ENCODE assay signal across 10 mouse cellular contexts in the genomic region with DNA sequence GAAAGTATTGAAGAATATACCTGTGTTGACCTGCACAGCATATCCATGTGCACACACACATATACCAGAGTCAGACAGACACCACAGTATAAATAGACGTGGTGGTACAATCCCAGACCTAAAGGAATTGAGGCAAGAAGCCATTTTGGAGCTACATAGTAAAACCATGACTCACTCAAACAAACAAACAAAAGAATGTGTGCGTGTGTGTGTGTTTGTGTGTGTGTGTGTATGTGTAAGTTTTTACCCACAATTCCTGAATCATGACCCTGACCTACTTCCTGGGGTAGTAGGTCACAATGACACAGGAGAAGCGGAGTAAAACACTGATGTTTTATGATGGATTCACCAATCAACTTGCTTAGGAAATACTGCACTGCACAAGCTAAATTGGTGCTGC. TPM values are rescaled to one million over a fixed set of nuclear protein-coding genes. Genes with fewer than 3 reads are reported as not detected.
DNase-seq lines count a peak whose midpoint lies in the region; ATAC-seq and TF ChIP-seq lines count a peak whose summit lies in the region.
"Had no signal": no experiment of that assay in that cellular context is flagged by ENCODE, and none has a peak within 500 bp of the region (broad histone marks: within the 10 kb centered on the region; RNA-seq: fewer than 3 reads in every experiment).

No protein-coding gene starts in this region.

- ATAC-seq in forebrain, embryonic 16.5 days = no peak
- no peak for ATAC-seq in kidney, embryonic 16.5 days (ENCODE audit: low FRiP score, low TSS enrichment)
- no peak for ATAC-seq in limb, embryonic 14.5 days (ENCODE audit: low FRiP score, low read depth)

- H3K9ac ChIP-seq in forebrain, embryonic 16.5 days (replicated peaks; ENCODE audit: low read depth, low read length) = no peak overlapping the region
- no peak overlapping the region for H3K9ac ChIP-seq in kidney, embryonic 16.5 days (replicated peaks; ENCODE audit: low read length)
- no peak overlapping the region for H3K9ac ChIP-seq in limb, embryonic 14.5 days (ENCODE audit: low read depth, low read length, severe bottlenecking)

- no peaks in the 10 kb centered on the region for H3K9me3 ChIP-seq in forebrain, embryonic 10.5 days
- H3K9me3 ChIP-seq in forebrain, embryonic 16.5 days (ENCODE audit: control insufficient read depth, low read length) = no peaks in the 10 kb centered on the region
- no peaks in the 10 kb centered on the region for H3K9me3 ChIP-seq in kidney, embryonic 16.5 days (ENCODE audit: low read length)
- H3K9me3 ChIP-seq in limb, embryonic 14.5 days (ENCODE audit: control insufficient read depth, low read length) = 0 out of 2 replicates have a peak, but pooled peaks cover 3% of the 10 kb centered on the region

- peaks cover 49% of the 10 kb centered on the region for H3K4me1 ChIP-seq in forebrain, embryonic 10.5 days
- peaks cover 16% of the 10 kb centered on the region for H3K4me1 ChIP-seq in forebrain, embryonic 16.5 days (replicated peaks; ENCODE audit: control insufficient read depth, insufficient read depth, low read length)
- peaks cover 40% of the 10 kb centered on the region for H3K4me1 ChIP-seq in kidney, embryonic 16.5 days (ENCODE audit: insufficient read depth, low read length)
- peaks cover 24% of the 10 kb centered on the region for H3K4me1 ChIP-seq in limb, embryonic 14.5 days (ENCODE audit: control insufficient read depth, insufficient read depth, low read length)

- no peak for TF ChIP-seq POLR2A in limb, embryonic 14.5 days (IDR thresholded peaks at IDR 0.05; ENCODE audit: borderline replicate concordance, extremely low read depth, insufficient read depth, insufficient read length)

- no peak overlapping the region for H3K4me2 ChIP-seq in forebrain, embryonic 16.5 days (ENCODE audit: low read length)
- no peak overlapping the region for H3K4me2 ChIP-seq in kidney, embryonic 16.5 days (replicated peaks; ENCODE audit: low read depth, low read length)
- H3K4me2 ChIP-seq in limb, embryonic 14.5 days (replicated peaks; ENCODE audit: low read depth, low read length, severe bottlenecking) = no peak overlapping the region

- no peaks in the 10 kb centered on the region for H3K27me3 ChIP-seq in forebrain, embryonic 10.5 days (ENCODE audit: poor library complexity, severe bottlenecking)
- no peaks in the 10 kb centered on the region for H3K27me3 ChIP-seq in forebrain, embryonic 16.5 days (replicated peaks; ENCODE audit: control insufficient read depth, insufficient read depth, low read length)
- no peaks in the 10 kb centered on the region for H3K27me3 ChIP-seq in kidney, embryonic 16.5 days (ENCODE audit: insufficient read depth, low read length)
- H3K27me3 ChIP-seq in limb, embryonic 14.5 days (ENCODE audit: control insufficient read depth, insufficient read depth, low read length) = no peaks in the 10 kb centered on the region

- DNase-seq in forebrain, embryonic 10.5 days (ENCODE audit: extremely low spot score, low spot score) = no peak
- DNase-seq in kidney, adult 8-10 months = no peak
- DNase-seq in adipocyte (ENCODE audit: low spot score) = peak; percentile 51
- no peak for DNase-seq in limb, embryonic 14.5 days (ENCODE audit: low spot score)
- DNase-seq in adrenal gland, postnatal 10 days = no peak
- DNase-seq in testis, postnatal 10 days (ENCODE audit: low spot score) = no peak
- DNase-seq: gastrocnemius, postnatal 14 days; spleen, adult 18-20 months had no signal

- 0 out of 2 replicates have a peak overlapping the region, but pooled peaks have one; percentile 85 for H3K27ac ChIP-seq in forebrain, embryonic 10.5 days
- H3K27ac ChIP-seq in forebrain, embryonic 16.5 days (ENCODE audit: low read length) = no peak overlapping the region
- H3K27ac ChIP-seq in kidney, embryonic 16.5 days (ENCODE audit: low read length) = peak overlapping the region; percentile 98
- peak overlapping the region; percentile 90 for H3K27ac ChIP-seq in limb, embryonic 14.5 days (replicated peaks; ENCODE audit: low read depth, low read length)

- WGBS in forebrain, embryonic 10.5 days = 86% methylated on average over 3 of the region's 3 CpGs
- 59% methylated on average over 3 of the region's 3 CpGs for WGBS in forebrain, embryonic 16.5 days
- whole genome bisulfite sequencing in kidney, embryonic 16.5 days = 52% methylated on average over 3 of the region's 3 CpGs
- 62% methylated on average over 3 of the region's 3 CpGs for WGBS in limb, embryonic 14.5 days

- H3K36me3 ChIP-seq in forebrain, embryonic 10.5 days (replicated peaks) = no peaks in the 10 kb centered on the region
- no peaks in the 10 kb centered on the region for H3K36me3 ChIP-seq in forebrain, embryonic 16.5 days (ENCODE audit: control insufficient read depth, insufficient read depth)
- no peaks in the 10 kb centered on the region for H3K36me3 ChIP-seq in kidney, embryonic 16.5 days (ENCODE audit: insufficient read depth, low read length)
- H3K36me3 ChIP-seq in limb, embryonic 14.5 days (ENCODE audit: control insufficient read depth, insufficient read depth, low read length) = no peaks in the 10 kb centered on the region

- no peak overlapping the region for H3K4me3 ChIP-seq in forebrain, embryonic 10.5 days
- no peak overlapping the region for H3K4me3 ChIP-seq in forebrain, embryonic 16.5 days (replicated peaks; ENCODE audit: low read length)
- H3K4me3 ChIP-seq in kidney, embryonic 16.5 days (ENCODE audit: low read length) = no peak overlapping the region
- no peak overlapping the region for H3K4me3 ChIP-seq in limb, embryonic 14.5 days (replicated peaks; ENCODE audit: low read length)

RNA-seq across cellular contexts. Expression of a gene that starts 6.9 kb away (rescaled TPM):
- polyA plus RNA-seq in forebrain, embryonic 10.5 days (2016; fragmentation: Nextera tagmentation; extraction: Ambion mirVana) = 325 and 336 TPM in 2 replicates
- 185 and 203 TPM in 2 replicates for polyA plus RNA-seq in forebrain, embryonic 16.5 days (2015; fragmentation: Nextera tagmentation; extraction: Ambion mirVana)
- polyA plus RNA-seq in kidney, embryonic 16.5 days (2015; fragmentation: Nextera tagmentation; extraction: Ambion mirVana) = 204 and 224 TPM in 2 replicates
- 525 and 571 TPM in 2 replicates for polyA plus RNA-seq in limb, embryonic 14.5 days (2012; rRNA removed)
- polyA plus RNA-seq in limb, embryonic 14.5 days (2014; fragmentation: Nextera tagmentation; extraction: Ambion mirVana) = 208 and 225 TPM in 2 replicates
- 100 to 1,000 TPM; 459 to 528 TPM for total RNA-seq in adrenal gland, postnatal 10 days (2021)

RNA-seq across cellular contexts. Expression of a gene that starts 12.7 kb away (rescaled TPM):
- polyA plus RNA-seq in forebrain, embryonic 10.5 days (2016; fragmentation: Nextera tagmentation; extraction: Ambion mirVana) = 3.4 and 3.8 TPM in 2 replicates
- 1.2 and 1.3 TPM in 2 replicates for polyA plus RNA-seq in forebrain, embryonic 16.5 days (2015; fragmentation: Nextera tagmentation; extraction: Ambion mirVana)
- 7.0 and 7.7 TPM in 2 replicates for polyA plus RNA-seq in kidney, embryonic 16.5 days (2015; fragmentation: Nextera tagmentation; extraction: Ambion mirVana)
- polyA plus RNA-seq in limb, embryonic 14.5 days (2012; rRNA removed) = 2.3 and 2.5 TPM in 2 replicates
- polyA plus RNA-seq in limb, embryonic 14.5 days (2014; fragmentation: Nextera tagmentation; extraction: Ambion mirVana) = 2.6 and 2.8 TPM in 2 replicates
- 1 to 10 TPM; 3.7 to 4.9 TPM for total RNA-seq in adrenal gland, postnatal 10 days (2021)

RNA-seq across cellular contexts. Expression of a gene that starts 23.6 kb away (rescaled TPM):
- 68.5 and 72.0 TPM in 2 replicates for polyA plus RNA-seq in forebrain, embryonic 10.5 days (2016; fragmentation: Nextera tagmentation; extraction: Ambion mirVana)
- 87.1 and 97.7 TPM in 2 replicates for polyA plus RNA-seq in forebrain, embryonic 16.5 days (2015; fragmentation: Nextera tagmentation; extraction: Ambion mirVana)
- 198 and 214 TPM in 2 replicates for polyA plus RNA-seq in kidney, embryonic 16.5 days (2015; fragmentation: Nextera tagmentation; extraction: Ambion mirVana)
- polyA plus RNA-seq in limb, embryonic 14.5 days (2012; rRNA removed) = 165 and 172 TPM in 2 replicates
- 176 and 200 TPM in 2 replicates for polyA plus RNA-seq in limb, embryonic 14.5 days (2014; fragmentation: Nextera tagmentation; extraction: Ambion mirVana)
- total RNA-seq in adrenal gland, postnatal 10 days (2021) = 1,000 to 10,000 TPM; 1,178 to 1,235 TPM

RNA-seq across cellular contexts. Expression of a gene that starts 32.2 kb away (rescaled TPM):
- 2.9 and 3.1 TPM in 2 replicates for polyA plus RNA-seq in forebrain, embryonic 10.5 days (2016; fragmentation: Nextera tagmentation; extraction: Ambion mirVana)
- 5.2 and 5.7 TPM in 2 replicates for polyA plus RNA-seq in forebrain, embryonic 16.5 days (2015; fragmentation: Nextera tagmentation; extraction: Ambion mirVana)
- polyA plus RNA-seq in kidney, embryonic 16.5 days (2015; fragmentation: Nextera tagmentation; extraction: Ambion mirVana) = 10.8 and 12.8 TPM in 2 replicates
- 17.9 and 18.0 TPM in 2 replicates for polyA plus RNA-seq in limb, embryonic 14.5 days (2012; rRNA removed)
- 5.9 and 7.0 TPM in 2 replicates for polyA plus RNA-seq in limb, embryonic 14.5 days (2014; fragmentation: Nextera tagmentation; extraction: Ambion mirVana)
- total RNA-seq in adrenal gland, postnatal 10 days (2021) = 10 to 100 TPM; 25.9 to 55.7 TPM

RNA-seq across cellular contexts. Expression of a gene that starts 34.1 kb away (rescaled TPM):
- polyA plus RNA-seq in forebrain, embryonic 10.5 days (2016; fragmentation: Nextera tagmentation; extraction: Ambion mirVana) = 56.6 and 57.6 TPM in 2 replicates
- 58.8 and 62.1 TPM in 2 replicates for polyA plus RNA-seq in forebrain, embryonic 16.5 days (2015; fragmentation: Nextera tagmentation; extraction: Ambion mirVana)
- 48.5 and 53.2 TPM in 2 replicates for polyA plus RNA-seq in kidney, embryonic 16.5 days (2015; fragmentation: Nextera tagmentation; extraction: Ambion mirVana)
- 27.4 and 31.0 TPM in 2 replicates for polyA plus RNA-seq in limb, embryonic 14.5 days (2012; rRNA removed)
- 37.4 and 41.9 TPM in 2 replicates for polyA plus RNA-seq in limb, embryonic 14.5 days (2014; fragmentation: Nextera tagmentation; extraction: Ambion mirVana)
- total RNA-seq in adrenal gland, postnatal 10 days (2021) = 10 to 100 TPM; 25.1 to 25.3 TPM
